8 mouse cellular contexts compared by ENCODE assay signal in the genomic region with DNA sequence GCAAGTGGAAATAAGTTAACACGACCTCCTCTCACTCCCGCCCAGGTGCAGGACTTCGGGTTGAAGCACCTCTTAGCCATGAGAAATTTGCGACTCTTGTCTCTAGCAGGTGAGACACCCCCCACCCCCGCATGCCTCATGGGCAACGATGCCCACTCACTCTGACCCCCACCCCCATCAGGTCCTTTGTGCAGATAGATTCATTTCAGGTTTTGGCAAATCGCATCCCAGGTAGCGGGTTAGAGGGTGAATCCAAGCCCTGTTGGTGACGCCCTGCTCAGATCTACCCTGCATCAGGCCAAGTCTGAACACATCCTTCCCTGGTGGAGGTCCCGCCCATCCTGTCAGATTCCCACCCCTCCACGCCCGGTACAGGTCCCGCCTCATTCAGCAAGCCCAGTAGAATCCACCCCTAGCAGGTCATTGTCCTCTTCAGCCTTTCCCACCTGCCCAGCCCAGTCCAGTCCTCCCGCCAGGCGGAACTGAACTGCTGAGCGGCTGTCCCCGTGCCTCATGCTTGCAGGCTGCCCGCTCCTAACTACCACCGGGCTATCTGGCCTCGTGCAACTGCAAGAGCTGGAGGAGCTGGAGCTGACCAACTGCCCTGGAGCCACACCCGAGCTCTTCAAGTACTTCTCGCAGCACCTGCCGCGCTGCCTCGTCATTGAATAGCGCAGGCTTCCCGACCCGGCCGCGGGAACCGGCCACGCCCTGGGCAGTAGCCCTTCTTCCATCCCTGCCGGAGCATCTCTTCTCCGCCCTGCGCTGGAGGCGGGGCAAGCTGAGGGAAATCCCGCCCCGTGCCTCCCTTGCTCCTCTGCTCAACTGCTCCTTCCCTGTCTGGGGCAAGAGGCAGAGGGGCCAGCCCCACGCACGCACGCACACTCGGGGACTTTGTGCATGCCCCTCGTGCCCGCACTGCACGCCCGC. TPM values are rescaled to one million over a fixed set of nuclear protein-coding genes. Genes with fewer than 3 reads are reported as not detected.
DNase-seq lines count a peak whose midpoint lies in the region; ATAC-seq and TF ChIP-seq lines count a peak whose summit lies in the region.

No protein-coding gene starts in this region.

- H3K27ac ChIP-seq in heart, embryonic 13.5 days (replicated peaks) = no peak overlapping the region
- H3K27ac ChIP-seq in embryonic facial prominence, embryonic 15.5 days (replicated peaks) = no peak overlapping the region
- H3K27ac ChIP-seq in liver, embryonic 14.5 days = no peak overlapping the region

- no peak overlapping the region; the same call in 1 of the 2 replicates for H3K9ac ChIP-seq in heart, embryonic 13.5 days
- H3K9ac ChIP-seq in embryonic facial prominence, embryonic 15.5 days = no peak overlapping the region
- no peak overlapping the region for H3K9ac ChIP-seq in liver, embryonic 14.5 days (replicated peaks)

- TF ChIP-seq CTCF in E14TG2a.4 (conservative IDR thresholded peaks at IDR 0.05; ENCODE audit: low read length) = no peak
- no peak for TF ChIP-seq CTCF in liver, embryonic 14.5 days (IDR thresholded peaks at IDR 0.05; ENCODE audit: low read depth)

- H3K4me3 ChIP-seq in heart, embryonic 13.5 days = peak overlapping the region; percentile 20
- peak overlapping the region; percentile 82 for H3K4me3 ChIP-seq in E14TG2a.4 (replicated peaks; ENCODE audit: low read length)
- H3K4me3 ChIP-seq in embryonic facial prominence, embryonic 15.5 days (replicated peaks) = peak overlapping the region; percentile 27
- H3K4me3 ChIP-seq in liver, embryonic 14.5 days (ENCODE audit: insufficient read depth in 1 of 2, low read depth in 2 of 2, low read length in 2 of 2) = 0 out of 4 replicates have a peak overlapping the region, but pooled peaks of 1 of the 2 experiments have one; percentile 16

- H3K27me3 ChIP-seq in heart, embryonic 13.5 days (replicated peaks) = peaks cover 88% of the 10 kb centered on the region
- H3K27me3 ChIP-seq in E14TG2a.4 (ENCODE audit: insufficient read depth, low read length) = peaks cover 51% of the 10 kb centered on the region
- peaks cover 41% of the 10 kb centered on the region for H3K27me3 ChIP-seq in embryonic facial prominence, embryonic 15.5 days
- H3K27me3 ChIP-seq in liver, embryonic 14.5 days (ENCODE audit: control insufficient read depth, insufficient read depth, low read length) = peaks cover 30% of the 10 kb centered on the region

- ATAC-seq in heart, embryonic 13.5 days (ENCODE audit: extremely low read depth, insufficient number of reproducible peaks, low FRiP score, low TSS enrichment) = no peak
- no peak for ATAC-seq in embryonic facial prominence, embryonic 15.5 days (ENCODE audit: insufficient number of reproducible peaks, low FRiP score, low TSS enrichment, low read depth)
- peak; percentile 44; the same call in 1 of the 2 replicates for ATAC-seq in liver, embryonic 14.5 days (ENCODE audit: insufficient read depth)
- ATAC-seq in cerebellum, adult (ENCODE audit: insufficient number of reproducible peaks, low FRiP score, low TSS enrichment) = no peak

- TF ChIP-seq EP300 in liver, embryonic 14.5 days (IDR thresholded peaks at IDR 0.05; ENCODE audit: low read depth) = no peak

- no peak for DNase-seq in heart, postnatal 4 days
- DNase-seq in liver, embryonic 14.5 days (ENCODE audit: low read depth in 3 of 3, low spot score in 3 of 3) = no peak
- no peak for DNase-seq in layer of hippocampus, adult 8-10 months (ENCODE audit: low spot score in 2 of 2)
- DNase-seq in c-Kit-positive CD71-positive TER-119-positive erythroid progenitor cells, embryonic 14.5 days (ENCODE audit: low spot score) = no peak

- no peaks in the 10 kb centered on the region for H3K9me3 ChIP-seq in heart, embryonic 13.5 days
- no peaks in the 10 kb centered on the region for H3K9me3 ChIP-seq in E14TG2a.4 (ENCODE audit: low read length)
- H3K9me3 ChIP-seq in embryonic facial prominence, embryonic 15.5 days (replicated peaks) = no peaks in the 10 kb centered on the region
- no peaks in the 10 kb centered on the region for H3K9me3 ChIP-seq in liver, embryonic 14.5 days (ENCODE audit: control insufficient read depth, low read length)

- peak overlapping the region; percentile 28; the same call in 1 of the 2 replicates for H3K4me2 ChIP-seq in heart, embryonic 13.5 days
- H3K4me2 ChIP-seq in embryonic facial prominence, embryonic 15.5 days (replicated peaks) = peak overlapping the region; percentile 47
- H3K4me2 ChIP-seq in liver, embryonic 14.5 days (ENCODE audit: low read depth) = peak overlapping the region; percentile 20; the same call in 1 of the 2 replicates

- H3K4me1 ChIP-seq in heart, embryonic 13.5 days = peaks cover 7% of the 10 kb centered on the region
- H3K4me1 ChIP-seq in E14TG2a.4 (replicated peaks; ENCODE audit: low read depth, low read length) = peaks cover 49% of the 10 kb centered on the region
- H3K4me1 ChIP-seq in embryonic facial prominence, embryonic 15.5 days = peaks cover 15% of the 10 kb centered on the region
- H3K4me1 ChIP-seq in liver, embryonic 14.5 days (replicated peaks; ENCODE audit: control insufficient read depth in 2 of 2, insufficient read depth in 2 of 2, low read length in 1 of 2) = peaks cover 1 to 5% of the 10 kb centered on the region in 2 experiments; a peak in 3 of 4 replicates

- H3K36me3 ChIP-seq in heart, embryonic 13.5 days = no peaks in the 10 kb centered on the region
- no peaks in the 10 kb centered on the region for H3K36me3 ChIP-seq in E14TG2a.4 (ENCODE audit: insufficient read depth, low read length)
- no peaks in the 10 kb centered on the region for H3K36me3 ChIP-seq in embryonic facial prominence, embryonic 15.5 days
- H3K36me3 ChIP-seq in liver, embryonic 14.5 days (replicated peaks; ENCODE audit: control insufficient read depth, insufficient read depth, low read depth) = no peaks in the 10 kb centered on the region

- 6% methylated on average over 46 of the region's 46 CpGs for WGBS in heart, embryonic 13.5 days
- WGBS in embryonic facial prominence, embryonic 15.5 days = 6% methylated on average over 46 of the region's 46 CpGs
- 6% methylated on average over 46 of the region's 46 CpGs for WGBS in liver, embryonic 14.5 days (ENCODE audit: insufficient replicate concordance)

RNA-seq across cellular contexts. Expression of a gene that starts 4.3 kb away (rescaled TPM):
- 14.2 and 15.1 TPM in 2 replicates for polyA plus RNA-seq in heart, embryonic 13.5 days (2015; fragmentation: Nextera tagmentation; extraction: Ambion mirVana)
- total RNA-seq in heart, postnatal 4 days (2021) = 10 to 100 TPM in 1 of 2 experiments, 1 to 10 TPM in 1; 10.0 to 12.3 TPM
- 24.7 and 27.1 TPM in 2 replicates for polyA plus RNA-seq in embryonic facial prominence, embryonic 15.5 days (2015; fragmentation: Nextera tagmentation; extraction: Ambion mirVana)
- 14.1 and 14.3 TPM in 2 replicates for polyA plus RNA-seq in liver, embryonic 14.5 days (2012; rRNA removed)
- 9.2 and 11.4 TPM in 2 replicates for polyA plus RNA-seq in liver, embryonic 14.5 days (2014; fragmentation: Nextera tagmentation; extraction: Ambion mirVana)
- total RNA-seq in layer of hippocampus, adult 8-10 months (2022) = 10 to 100 TPM; 22.8 to 29.0 (median 26.5) TPM

RNA-seq across cellular contexts. Expression of a gene that starts 9.6 kb away (rescaled TPM):
- 36.7 and 37.4 TPM in 2 replicates for polyA plus RNA-seq in heart, embryonic 13.5 days (2015; fragmentation: Nextera tagmentation; extraction: Ambion mirVana)
- total RNA-seq in heart, postnatal 4 days (2021) = 10 to 100 TPM; 34.7 to 37.4 TPM
- 44.9 and 46.2 TPM in 2 replicates for polyA plus RNA-seq in embryonic facial prominence, embryonic 15.5 days (2015; fragmentation: Nextera tagmentation; extraction: Ambion mirVana)
- 17.3 and 17.9 TPM in 2 replicates for polyA plus RNA-seq in liver, embryonic 14.5 days (2012; rRNA removed)
- polyA plus RNA-seq in liver, embryonic 14.5 days (2014; fragmentation: Nextera tagmentation; extraction: Ambion mirVana) = 13.7 and 16.2 TPM in 2 replicates
- total RNA-seq in layer of hippocampus, adult 8-10 months (2022) = 10 to 100 TPM; 61.0 to 63.6 (median 61.8) TPM

RNA-seq across cellular contexts. Expression of a gene that starts 10.2 kb away (rescaled TPM):
- polyA plus RNA-seq in heart, embryonic 13.5 days (2015; fragmentation: Nextera tagmentation; extraction: Ambion mirVana) = 1.0 and 1.1 TPM in 2 replicates
- 1 to 10 TPM in 1 of 2 experiments, under 1 TPM in 1; 0.93 to 1.2 TPM for total RNA-seq in heart, postnatal 4 days (2021)
- 3.8 and 4.0 TPM in 2 replicates for polyA plus RNA-seq in embryonic facial prominence, embryonic 15.5 days (2015; fragmentation: Nextera tagmentation; extraction: Ambion mirVana)
- 0.04 and 0.22 TPM in 2 replicates for polyA plus RNA-seq in liver, embryonic 14.5 days (2012; rRNA removed)
- polyA plus RNA-seq in liver, embryonic 14.5 days (2014; fragmentation: Nextera tagmentation; extraction: Ambion mirVana) = not detected in 2 replicates
- total RNA-seq in layer of hippocampus, adult 8-10 months (2022) = 100 to 1,000 TPM; 532 to 577 (median 554) TPM

RNA-seq across cellular contexts. Expression of a gene that starts 14.1 kb away (rescaled TPM):
- polyA plus RNA-seq in heart, embryonic 13.5 days (2015; fragmentation: Nextera tagmentation; extraction: Ambion mirVana) = 287 and 324 TPM in 2 replicates
- 100 to 1,000 TPM; 149 to 158 TPM for total RNA-seq in heart, postnatal 4 days (2021)
- polyA plus RNA-seq in embryonic facial prominence, embryonic 15.5 days (2015; fragmentation: Nextera tagmentation; extraction: Ambion mirVana) = 343 and 364 TPM in 2 replicates
- 70.2 and 85.1 TPM in 2 replicates for polyA plus RNA-seq in liver, embryonic 14.5 days (2012; rRNA removed)
- polyA plus RNA-seq in liver, embryonic 14.5 days (2014; fragmentation: Nextera tagmentation; extraction: Ambion mirVana) = 96.7 and 100 TPM in 2 replicates
- total RNA-seq in layer of hippocampus, adult 8-10 months (2022) = 100 to 1,000 TPM; 151 to 155 (median 152) TPM

RNA-seq across cellular contexts. Expression of a gene that starts 18.0 kb away (rescaled TPM):
- 0.45 and 0.98 TPM in 2 replicates for polyA plus RNA-seq in heart, embryonic 13.5 days (2015; fragmentation: Nextera tagmentation; extraction: Ambion mirVana)
- total RNA-seq in heart, postnatal 4 days (2021) = 1 to 10 TPM; 2.0 to 2.5 TPM
- 2.7 and 3.2 TPM in 2 replicates for polyA plus RNA-seq in embryonic facial prominence, embryonic 15.5 days (2015; fragmentation: Nextera tagmentation; extraction: Ambion mirVana)
- polyA plus RNA-seq in liver, embryonic 14.5 days (2012; rRNA removed) = 1.5 and 2.0 TPM in 2 replicates
- polyA plus RNA-seq in liver, embryonic 14.5 days (2014; fragmentation: Nextera tagmentation; extraction: Ambion mirVana) = 0.35 and 0.58 TPM in 2 replicates
- total RNA-seq in layer of hippocampus, adult 8-10 months (2022) = 10 to 100 TPM; 31.6 to 44.8 (median 40.9) TPM
